Mouse (Mus musculus) lung, adult 2 months (tissue): ENCODE measurements around the gene Spire2.

Source experiments
- CTCF ChIP-seq: fragments of 200-500 bp; IDR thresholded peaks from 2 replicates; pipeline ENCODE4 v1.5.1; 2011; ENCODE audit warnings: mild to moderate bottlenecking, low read length, control low read depth; ENCODE audit not compliant: insufficient read depth
- POLR2A ChIP-seq: fragments of 200-500 bp; IDR thresholded peaks from 2 replicates; pipeline ENCODE4 v1.6.1; 2011; ENCODE audit warnings: low read depth, mild to moderate bottlenecking, control low read depth, low read length, borderline replicate concordance; ENCODE audit errors: extremely low read depth

DNA sequence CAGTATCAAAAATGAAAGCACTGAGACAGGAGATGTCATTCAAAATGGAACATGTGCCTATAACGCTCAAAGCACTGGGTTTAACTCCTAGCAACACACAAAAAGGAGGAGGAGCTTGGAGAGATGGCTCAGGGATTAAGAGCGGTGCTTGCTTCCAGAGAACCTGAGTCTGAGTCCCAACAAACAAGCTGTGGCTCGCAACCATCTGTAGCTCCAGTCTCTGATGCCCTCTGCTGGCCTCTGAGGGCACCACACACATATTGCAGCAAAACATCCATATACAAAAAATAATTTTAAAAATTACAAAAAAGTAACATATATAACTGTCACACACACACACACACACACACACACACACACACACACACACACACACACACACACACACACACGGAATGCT, 42.3 kb upstream of the Spire2 start:
- TF ChIP-seq CTCF (peak; percentile 48), POLR2A (no peak)
